Mouse (Mus musculus): Measurements from ENCODE around the gene Barx2. TPM values are rescaled to one million over a fixed set of nuclear protein-coding genes. Genes with fewer than 3 reads are reported as not detected.

Barx2 gene
- polyA plus RNA-seq, 1 experiment from 2014 or later = not detected

DNA sequence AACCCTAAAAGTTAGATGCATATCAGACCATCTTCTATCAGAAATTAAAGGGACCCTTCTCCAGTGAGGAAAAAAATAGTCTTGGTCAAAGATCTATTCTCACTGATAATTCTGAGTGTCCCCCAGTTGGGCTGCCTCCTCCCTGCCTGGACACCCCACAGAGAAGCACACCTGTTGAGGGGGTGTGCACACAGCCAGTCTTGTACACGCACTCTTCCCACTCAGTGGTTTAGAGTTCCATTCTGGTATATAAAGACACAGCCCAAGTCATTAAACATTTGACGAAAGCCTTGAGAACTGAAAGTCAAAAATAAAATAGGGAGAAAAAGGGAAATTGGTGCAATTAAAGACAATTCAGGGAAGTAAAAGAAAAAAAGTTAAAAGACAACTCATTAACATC is 30.9 kb downstream of the Barx2 start:
- Histone ChIP-seq H3K27me3 (no peaks in the 10 kb centered on the region), H3K36me3 (no peaks in the 10 kb centered on the region), H3K27ac (no peak overlapping the region), H3K4me2 (no peak overlapping the region), H3K9me3 (no peaks in the 10 kb centered on the region), H3K4me3 (no peak overlapping the region), H3K4me1 (replicated peaks) (no peaks in the 10 kb centered on the region), H3K9ac (no peak overlapping the region)
- WGBS = 90% methylated on average over 2 of the region's 2 CpGs
- ATAC-seq (ENCODE audit: low FRiP score) = no peak

DNA sequence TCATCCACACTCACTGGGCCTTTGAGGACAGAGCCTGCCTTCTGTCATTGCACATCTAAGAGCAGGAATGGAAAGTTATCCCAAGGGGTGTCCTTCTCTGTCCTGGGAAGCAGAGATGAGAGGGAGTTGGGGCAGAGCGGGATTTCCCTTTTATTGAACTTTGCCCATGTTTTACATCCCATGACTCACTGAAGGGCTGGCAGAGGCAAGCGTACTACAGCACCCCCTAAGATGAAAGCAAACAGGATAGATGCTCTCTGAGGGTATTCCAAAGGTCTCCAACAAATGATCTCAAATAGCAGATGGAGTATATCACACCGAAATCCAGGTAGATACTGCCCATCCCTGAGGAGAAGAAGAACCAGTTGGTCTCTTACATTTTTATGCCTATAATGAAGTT is 37.7 kb downstream of the Barx2 start:
- Histone ChIP-seq H3K9ac (no peak overlapping the region), H3K27me3 (no peaks in the 10 kb centered on the region), H3K4me3 (no peak overlapping the region), H3K4me2 (no peak overlapping the region), H3K36me3 (no peaks in the 10 kb centered on the region), H3K4me1 (replicated peaks) (no peaks in the 10 kb centered on the region), H3K9me3 (no peaks in the 10 kb centered on the region), H3K27ac (no peak overlapping the region)
- ATAC-seq (ENCODE audit: low FRiP score) = no peak
- WGBS = 92% methylated on average over 3 of the region's 3 CpGs

DNA sequence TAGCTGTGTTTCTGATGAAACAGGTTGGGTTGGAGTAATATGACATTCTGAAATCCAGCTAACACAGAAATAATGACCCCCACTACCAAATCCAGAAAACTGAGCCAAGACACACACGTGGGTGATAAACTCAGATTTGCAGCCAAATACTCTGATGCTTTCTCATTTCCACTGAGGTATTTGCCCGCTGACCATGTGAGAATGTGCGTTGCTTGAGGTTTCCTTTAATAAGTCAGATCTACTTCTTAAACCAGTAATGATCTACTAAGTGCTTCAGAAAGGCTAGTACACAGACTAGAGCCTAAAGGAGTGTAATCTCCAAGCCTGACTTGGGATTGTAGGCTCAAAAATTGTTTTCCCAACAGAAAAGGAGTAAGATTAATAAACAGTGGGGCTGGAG is 39.0 kb downstream of the Barx2 start:
- WGBS = 94% methylated on average over 3 of the region's 3 CpGs
- H3K27ac ChIP-seq = no peak overlapping the region
- H3K4me1 ChIP-seq (replicated peaks) = no peaks in the 10 kb centered on the region
- no peak overlapping the region for H3K9ac ChIP-seq
- no peak overlapping the region for H3K4me3 ChIP-seq
- H3K36me3 ChIP-seq = no peaks in the 10 kb centered on the region
- no peak overlapping the region for H3K4me2 ChIP-seq
- H3K27me3 ChIP-seq = no peaks in the 10 kb centered on the region
- no peaks in the 10 kb centered on the region for H3K9me3 ChIP-seq
- no peak for ATAC-seq (ENCODE audit: low FRiP score)

DNA sequence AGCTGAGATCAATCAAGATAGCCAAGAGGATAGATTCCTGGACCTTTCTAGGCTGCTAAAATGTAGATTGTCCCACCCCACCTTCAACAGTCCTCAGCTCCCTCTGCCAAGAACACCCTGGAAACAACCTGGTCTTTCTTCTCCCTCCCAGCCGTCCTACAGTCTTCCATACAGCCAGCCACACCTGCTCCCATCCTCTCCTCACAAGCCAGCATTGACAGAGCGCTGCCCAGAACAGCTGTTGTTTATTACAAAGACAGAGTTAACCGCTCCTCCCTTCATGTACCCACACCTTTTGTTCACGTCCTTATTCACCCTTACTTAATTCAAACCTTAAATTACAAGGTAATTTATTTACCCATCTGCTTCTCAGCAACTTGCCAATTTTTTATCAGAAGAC is 41.9 kb downstream of the Barx2 start:
- no peak overlapping the region for H3K4me3 ChIP-seq
- 54% methylated on average over 4 of the region's 4 CpGs for WGBS

DNA sequence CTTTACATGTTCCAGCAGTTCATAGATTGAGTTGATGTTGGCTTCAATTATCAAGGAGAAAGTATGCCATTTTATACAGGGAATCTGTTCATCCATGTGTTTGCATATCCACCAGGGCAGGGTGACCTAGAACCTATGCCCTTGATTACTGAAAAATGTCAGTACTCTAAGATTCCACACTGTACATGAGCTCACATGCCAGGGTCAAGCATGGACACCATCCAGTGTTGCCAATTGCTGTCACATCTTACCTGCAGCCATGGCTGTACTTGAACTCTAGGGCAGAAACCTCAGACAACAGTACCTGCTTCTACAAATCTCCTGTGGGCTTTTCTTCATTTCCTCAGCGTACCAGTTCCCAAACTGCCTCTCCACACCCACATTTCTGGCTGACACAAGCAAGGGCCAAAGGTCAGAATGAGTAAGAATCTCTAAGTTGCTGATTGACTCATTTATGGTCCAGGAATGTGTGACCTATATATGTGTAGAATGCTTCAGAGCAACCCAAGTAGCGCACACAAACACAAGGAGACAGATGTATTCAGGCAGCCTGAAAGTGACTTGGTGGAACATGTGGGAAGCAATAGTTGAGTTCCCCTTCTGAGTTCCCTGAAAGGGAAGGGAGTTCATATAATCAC is 44.3 kb downstream of the Barx2 start:
- H3K9me3 ChIP-seq = no peaks in the 10 kb centered on the region
- no peak overlapping the region for H3K9ac ChIP-seq
- no peak overlapping the region for H3K4me3 ChIP-seq
- H3K36me3 ChIP-seq = no peaks in the 10 kb centered on the region
- 87% methylated on average over 2 of the region's 2 CpGs for WGBS
- no peaks in the 10 kb centered on the region for H3K4me1 ChIP-seq (replicated peaks)
- no peak overlapping the region for H3K4me2 ChIP-seq
- H3K27me3 ChIP-seq = no peaks in the 10 kb centered on the region
- no peak overlapping the region for H3K27ac ChIP-seq
- no peak for ATAC-seq (ENCODE audit: low FRiP score)

More for the DNA sequence above, 41.9 kb downstream of the Barx2 start:
- no peaks in the 10 kb centered on the region for H3K4me1 ChIP-seq (replicated peaks)
- H3K27ac ChIP-seq = no peak overlapping the region
- no peak for ATAC-seq (ENCODE audit: low FRiP score)
- H3K36me3 ChIP-seq = no peaks in the 10 kb centered on the region
- no peak overlapping the region for H3K9ac ChIP-seq
- H3K9me3 ChIP-seq = no peaks in the 10 kb centered on the region
- H3K27me3 ChIP-seq = no peaks in the 10 kb centered on the region
- H3K4me2 ChIP-seq = no peak overlapping the region

DNA sequence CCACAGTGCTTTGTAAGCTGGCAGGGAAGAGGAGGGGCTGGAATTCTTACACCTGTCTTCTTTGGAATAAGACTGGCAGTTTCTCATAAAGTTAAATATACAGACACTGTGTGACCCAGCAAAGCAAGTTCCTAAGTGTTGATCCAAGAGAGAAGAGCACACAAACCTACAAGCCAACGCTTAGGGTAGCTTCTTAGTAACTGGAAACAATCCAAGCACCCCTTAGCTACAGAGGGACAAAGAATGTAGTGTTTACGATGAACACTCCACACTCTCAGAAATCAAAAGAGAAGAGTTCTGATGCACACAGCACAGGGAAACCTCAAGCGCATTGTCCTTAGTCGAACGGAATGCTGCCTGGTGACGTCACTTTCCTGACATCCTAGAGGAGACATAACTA is 49.4 kb downstream of the Barx2 start:
- Histone ChIP-seq H3K9ac (no peak overlapping the region), H3K4me3 (no peak overlapping the region), H3K27me3 (peaks cover 8% of the 10 kb centered on the region; the same call in 1 of the 2 replicates), H3K36me3 (no peaks in the 10 kb centered on the region), H3K9me3 (no peaks in the 10 kb centered on the region), H3K4me2 (no peak overlapping the region), H3K4me1 (replicated peaks) (peaks cover 1% of the 10 kb centered on the region), H3K27ac (no peak overlapping the region)
- ATAC-seq (ENCODE audit: low FRiP score) = no peak
- 68% methylated on average over 6 of the region's 6 CpGs for WGBS

DNA sequence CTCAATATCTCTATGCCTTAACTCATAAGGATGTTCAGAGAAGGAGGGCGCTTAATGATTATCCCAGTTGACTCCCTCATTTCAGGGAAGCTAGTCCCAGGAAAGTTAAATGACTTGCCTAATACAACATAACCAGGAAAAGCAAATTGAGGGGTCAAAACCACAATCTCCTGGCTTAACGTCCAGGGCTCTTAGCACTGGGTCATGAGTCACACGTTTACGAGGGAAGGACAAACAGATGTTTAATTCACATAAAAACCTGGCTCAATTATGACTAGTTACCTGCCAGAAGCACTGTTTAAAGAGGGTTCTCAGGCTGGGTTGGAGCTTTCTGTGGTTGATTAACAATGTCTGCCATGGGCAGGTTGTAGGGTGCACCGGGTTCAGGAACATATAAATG is 53.8 kb downstream of the Barx2 start:
- H3K4me1 ChIP-seq (replicated peaks) = peaks cover 13% of the 10 kb centered on the region
- no peaks in the 10 kb centered on the region for H3K9me3 ChIP-seq
- H3K36me3 ChIP-seq = no peaks in the 10 kb centered on the region
- H3K27ac ChIP-seq = no peak overlapping the region
- H3K4me2 ChIP-seq = no peak overlapping the region
- H3K9ac ChIP-seq = no peak overlapping the region
- peaks cover 9% of the 10 kb centered on the region; the same call in 1 of the 2 replicates for H3K27me3 ChIP-seq
- no peak overlapping the region for H3K4me3 ChIP-seq
- ATAC-seq (ENCODE audit: low FRiP score) = no peak
- WGBS = 87% methylated on average over 5 of the region's 5 CpGs

DNA sequence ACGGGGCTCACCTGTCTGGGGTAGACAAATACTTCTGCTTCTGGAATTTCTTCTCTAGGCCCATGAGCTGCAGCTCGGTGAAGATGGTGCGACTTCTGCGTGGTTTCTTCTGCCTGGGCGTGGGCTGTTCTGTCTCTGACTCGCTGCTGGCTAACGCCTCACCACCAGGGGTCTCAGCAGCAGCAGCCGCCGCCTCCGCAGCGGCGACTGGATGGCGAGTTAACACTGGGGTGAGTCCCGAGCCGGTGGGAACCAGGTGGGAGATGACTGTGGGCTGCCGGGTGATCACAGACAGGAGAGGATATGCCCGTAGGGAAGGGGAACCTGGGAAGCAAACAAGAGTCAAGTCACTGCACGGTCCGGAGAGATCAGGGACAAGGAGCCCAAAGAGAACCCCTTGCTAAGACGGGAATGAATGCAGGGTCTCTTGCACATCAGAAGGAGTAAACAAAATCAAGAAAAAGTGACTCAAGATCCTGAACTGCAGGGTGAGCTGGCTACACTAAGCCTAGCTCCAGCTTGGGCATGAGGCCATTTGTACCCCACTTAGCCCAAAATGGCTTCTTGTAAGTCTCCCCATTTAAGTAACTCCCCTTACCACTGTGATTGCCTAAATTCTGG is 54.4 kb downstream of the Barx2 start:
- H3K36me3 ChIP-seq = no peaks in the 10 kb centered on the region
- ATAC-seq (ENCODE audit: low FRiP score) = peak; percentile 68
- peak overlapping the region; percentile 29 for H3K4me3 ChIP-seq
- H3K27ac ChIP-seq = no peak overlapping the region
- 7% methylated on average over 20 of the region's 20 CpGs for whole genome bisulfite sequencing
- peak overlapping the region; percentile 59; the same call in 1 of the 2 replicates for H3K9ac ChIP-seq
- H3K4me2 ChIP-seq = peak overlapping the region; percentile 58
- H3K9me3 ChIP-seq = no peaks in the 10 kb centered on the region
- H3K27me3 ChIP-seq = peaks cover 9% of the 10 kb centered on the region; the same call in 1 of the 2 replicates
- peaks cover 13% of the 10 kb centered on the region for H3K4me1 ChIP-seq (replicated peaks)

DNA sequence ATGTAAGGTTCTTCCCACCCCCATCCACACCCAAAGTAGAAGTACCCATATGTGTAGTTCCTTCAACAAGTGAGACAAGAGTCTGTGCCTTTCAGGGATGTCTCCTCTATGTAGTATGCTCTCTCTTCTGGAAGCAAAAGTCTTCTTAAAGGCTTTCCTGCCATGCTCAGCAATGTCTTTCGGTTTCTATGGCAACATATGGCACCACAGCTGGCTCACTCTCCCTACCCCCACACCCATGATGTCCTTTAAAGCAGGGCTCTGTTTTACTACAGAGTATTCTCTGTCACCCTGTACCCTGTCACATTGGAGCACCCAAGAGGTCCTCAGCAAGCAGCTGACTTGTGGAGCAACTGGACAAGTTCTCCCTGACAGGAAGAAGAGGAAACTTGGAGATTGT is 55.8 kb downstream of the Barx2 start:
- 91% methylated on average over 1 of the region's 1 CpGs for WGBS
- peak; percentile 54; the same call in 1 of the 2 replicates for ATAC-seq (ENCODE audit: low FRiP score)
- Histone ChIP-seq H3K4me3 (no peak overlapping the region), H3K27ac (no peak overlapping the region), H3K9ac (no peak overlapping the region), H3K36me3 (no peaks in the 10 kb centered on the region), H3K9me3 (no peaks in the 10 kb centered on the region), H3K4me2 (no peak overlapping the region), H3K27me3 (peaks cover 9% of the 10 kb centered on the region; the same call in 1 of the 2 replicates), H3K4me1 (replicated peaks) (peaks cover 13% of the 10 kb centered on the region)

DNA sequence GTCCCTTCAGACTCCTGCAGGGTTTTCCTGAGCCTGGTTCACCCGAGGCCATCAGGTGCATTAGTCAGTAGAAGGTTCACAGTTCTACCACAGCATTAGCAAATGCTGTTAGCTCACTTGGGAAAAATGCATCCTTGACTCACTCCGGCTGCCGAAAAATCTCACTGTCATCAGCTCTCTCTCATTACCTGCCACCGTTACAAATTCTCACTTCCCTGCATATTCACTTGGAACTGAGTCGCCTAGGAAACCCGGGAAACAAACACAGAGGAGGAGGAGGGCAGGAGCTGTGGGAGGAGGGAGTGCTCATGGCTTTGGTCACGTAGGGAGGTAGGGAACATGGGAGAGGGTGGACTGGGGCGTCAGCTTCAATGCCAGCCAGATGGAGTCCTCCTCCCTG is 56.8 kb downstream of the Barx2 start:
- Histone ChIP-seq H3K4me2 (no peak overlapping the region), H3K27ac (no peak overlapping the region), H3K27me3 (peaks cover 9% of the 10 kb centered on the region; the same call in 1 of the 2 replicates), H3K36me3 (no peaks in the 10 kb centered on the region), H3K9ac (no peak overlapping the region), H3K9me3 (no peaks in the 10 kb centered on the region), H3K4me1 (replicated peaks) (peaks cover 13% of the 10 kb centered on the region), H3K4me3 (no peak overlapping the region)
- 42% methylated on average over 8 of the region's 8 CpGs for WGBS
- no peak for ATAC-seq (ENCODE audit: low FRiP score)

DNA sequence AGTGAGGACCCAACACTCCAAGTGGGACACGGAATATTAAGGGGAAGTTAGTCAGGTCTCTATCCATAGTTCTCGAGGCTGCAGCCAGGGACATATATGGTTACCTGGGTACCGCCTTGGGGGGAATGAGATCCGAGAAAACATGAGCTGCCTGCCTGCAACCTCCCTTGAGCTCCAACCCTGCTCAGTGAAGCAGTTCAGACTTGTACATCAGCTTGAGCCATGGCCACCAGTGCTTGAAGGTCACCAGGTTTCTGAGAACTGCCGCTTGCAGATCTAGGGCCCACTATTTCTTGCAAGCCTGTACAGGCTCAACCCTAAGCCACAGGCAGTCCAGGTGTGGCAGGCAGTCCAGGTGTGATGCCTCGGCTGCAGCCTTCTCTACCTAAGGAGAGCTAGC is 57.6 kb downstream of the Barx2 start:
- H3K4me3 ChIP-seq = no peak overlapping the region
- H3K4me2 ChIP-seq = no peak overlapping the region
- H3K36me3 ChIP-seq = no peaks in the 10 kb centered on the region
- H3K27me3 ChIP-seq = peaks cover 9% of the 10 kb centered on the region; the same call in 1 of the 2 replicates
- peaks cover 13% of the 10 kb centered on the region for H3K4me1 ChIP-seq (replicated peaks)
- no peaks in the 10 kb centered on the region for H3K9me3 ChIP-seq
- ATAC-seq (ENCODE audit: low FRiP score) = no peak
- H3K27ac ChIP-seq = no peak overlapping the region
- 92% methylated on average over 6 of the region's 6 CpGs for WGBS
- no peak overlapping the region for H3K9ac ChIP-seq

DNA sequence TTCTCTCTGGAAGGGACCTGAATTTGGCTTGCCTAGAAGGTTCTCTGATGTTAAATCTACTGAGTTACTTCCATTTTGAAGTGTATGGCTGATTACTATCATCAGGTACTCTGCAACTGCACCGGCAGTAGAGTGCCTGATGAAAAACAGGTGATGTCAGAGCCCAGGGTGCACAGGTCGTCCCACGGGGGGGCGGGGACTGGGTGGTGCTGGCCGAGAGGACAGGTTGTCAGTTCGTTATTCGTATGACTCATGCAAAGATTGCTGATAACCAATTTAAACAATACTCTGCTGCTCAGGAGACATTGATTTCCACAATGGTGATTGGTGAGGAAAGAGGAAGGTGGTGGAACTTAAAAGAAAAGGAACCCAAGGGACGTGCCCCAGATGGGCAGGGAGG is 61.6 kb downstream of the Barx2 start:
- Histone ChIP-seq H3K27ac (no peak overlapping the region), H3K4me1 (replicated peaks) (no peaks in the 10 kb centered on the region), H3K9me3 (no peaks in the 10 kb centered on the region), H3K36me3 (no peaks in the 10 kb centered on the region), H3K4me2 (no peak overlapping the region), H3K4me3 (no peak overlapping the region), H3K9ac (no peak overlapping the region), H3K27me3 (no peaks in the 10 kb centered on the region)
- no peak for ATAC-seq (ENCODE audit: low FRiP score)
- 85% methylated on average over 8 of the region's 8 CpGs for WGBS

DNA sequence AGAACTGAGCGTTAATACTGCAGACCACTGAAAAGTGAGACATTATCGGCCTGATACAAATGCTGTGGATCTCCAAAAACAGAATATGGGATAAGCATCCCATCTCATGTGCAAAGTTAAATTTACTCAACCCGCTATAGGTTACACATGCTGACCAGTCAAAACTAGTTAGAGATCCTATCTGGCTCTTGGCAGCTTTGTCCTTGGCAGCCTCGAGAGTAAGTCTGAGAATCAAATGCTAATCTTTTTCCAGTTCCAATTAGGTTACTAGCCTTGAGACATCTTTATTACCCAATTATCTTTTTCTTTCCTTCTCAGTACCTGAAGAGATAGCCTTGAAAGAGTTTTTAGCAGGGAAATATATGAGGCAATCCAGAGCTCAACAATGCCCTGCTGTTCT is 62.6 kb downstream of the Barx2 start:
- 95% methylated on average over 4 of the region's 4 CpGs for WGBS
- Histone ChIP-seq H3K9me3 (no peaks in the 10 kb centered on the region), H3K27ac (no peak overlapping the region), H3K4me1 (replicated peaks) (no peaks in the 10 kb centered on the region), H3K27me3 (no peaks in the 10 kb centered on the region), H3K9ac (no peak overlapping the region), H3K4me2 (no peak overlapping the region), H3K36me3 (no peaks in the 10 kb centered on the region), H3K4me3 (no peak overlapping the region)
- ATAC-seq (ENCODE audit: low FRiP score) = no peak
